Mouse (Mus musculus) testis, adult 2 months (tissue): ENCODE measurements around the gene Arx.

Experiments
- CTCF ChIP-seq: fragments of 200-500 bp; IDR thresholded peaks from 2 replicates; pipeline ENCODE4 v1.5.1; 2012; ENCODE audit warnings: low read depth, mild to moderate bottlenecking, inconsistent platforms, low read length, moderate library complexity; ENCODE audit not compliant: control insufficient read depth, insufficient read depth, insufficient replicate concordance
- POLR2A ChIP-seq: fragments of 200-500 bp; IDR thresholded peaks from 2 replicates; pipeline ENCODE4 v1.6.1; 2012; ENCODE audit warnings: low read depth, mild to moderate bottlenecking, inconsistent platforms, low read length, moderate library complexity; ENCODE audit not compliant: control insufficient read depth

- TF ChIP-seq CTCF (no peak), POLR2A (no peak)
Observed at GRCm38 (mm10) chrX:93321336-93321735, 35.1 kb downstream of the Arx start.
